Mouse (Mus musculus) left cerebral cortex, adult 8-10 months (tissue): ENCODE measurements around the gene Efna3. TPM values are rescaled to one million over a fixed set of nuclear protein-coding genes. Genes with fewer than 3 reads are reported as not detected.

ENCODE experiments used
- DNase-seq, 2 experiments: peaks; one replicate each; pipeline ENCODE4 v3.0.0; 2022; ENCODE audit warnings: low spot score in 2 of 2
- total RNA-seq, 4 experiments: library from RNA; stranded (reverse); gene quantifications; 2 replicates each; pipeline ENCODE4 v1.2.4; 2022

Efna3 gene
- 10 to 100 TPM; 50.1 to 61.2 (median 55.3) TPM for total RNA-seq

- DNase-seq, result peak; percentile 70 to 90
Observed at GRCm38 (mm10) chr3:89322514-89323165, at the start of gene Efna3. Gene Efna3 (minus strand): TSS chr3:89322965.

- no peak for DNase-seq
Observed at GRCm38 (mm10) chr3:89367338-89367737, 44.6 kb upstream of the Efna3 start.

DNA sequence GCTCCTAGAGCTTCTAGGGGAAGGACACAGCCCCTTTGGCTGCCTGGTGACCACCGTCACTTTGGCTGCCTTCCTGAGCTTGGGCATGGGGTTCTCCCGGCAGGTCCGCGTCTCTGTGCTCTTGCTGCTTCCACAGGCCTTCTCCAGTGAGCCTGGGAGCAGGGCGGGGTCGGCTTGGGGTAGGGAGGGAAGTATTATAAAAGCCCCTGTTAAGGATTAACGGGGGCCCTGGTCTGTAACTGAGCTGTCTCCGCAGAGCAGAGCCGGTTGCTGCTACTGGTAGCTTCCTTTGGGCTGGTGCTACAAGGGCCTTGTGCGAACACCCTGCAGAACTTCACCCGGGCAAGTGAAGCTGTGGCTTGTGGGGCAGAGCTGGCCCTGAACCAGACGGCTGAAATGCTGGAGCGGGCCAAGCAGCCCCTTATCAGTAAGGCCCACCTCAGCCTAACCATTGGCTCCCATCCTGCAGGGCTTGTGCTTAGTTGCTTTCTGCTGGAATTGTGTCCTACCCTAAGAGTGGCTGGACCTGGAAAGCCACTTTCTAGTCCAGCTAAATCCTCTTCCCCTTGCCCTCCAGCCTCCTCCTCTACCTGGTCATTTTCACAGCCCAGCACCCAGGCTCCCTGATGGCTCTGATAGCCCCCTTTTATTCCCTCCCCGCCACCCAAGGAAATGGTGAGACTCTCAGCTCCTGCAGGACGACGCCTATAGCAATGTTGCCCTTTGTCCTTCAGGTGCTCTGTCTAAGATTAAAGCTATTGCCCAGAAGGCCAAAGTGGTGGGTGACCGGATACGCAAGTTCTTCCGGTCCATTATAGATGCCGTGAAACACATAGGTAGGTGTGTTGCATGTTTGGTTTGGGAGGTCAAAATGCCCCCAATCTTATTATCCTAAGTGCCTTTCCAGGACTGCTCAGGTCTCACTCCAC lies 43.0 kb upstream of the Efna3 start:
- no peak for DNase-seq

DNA sequence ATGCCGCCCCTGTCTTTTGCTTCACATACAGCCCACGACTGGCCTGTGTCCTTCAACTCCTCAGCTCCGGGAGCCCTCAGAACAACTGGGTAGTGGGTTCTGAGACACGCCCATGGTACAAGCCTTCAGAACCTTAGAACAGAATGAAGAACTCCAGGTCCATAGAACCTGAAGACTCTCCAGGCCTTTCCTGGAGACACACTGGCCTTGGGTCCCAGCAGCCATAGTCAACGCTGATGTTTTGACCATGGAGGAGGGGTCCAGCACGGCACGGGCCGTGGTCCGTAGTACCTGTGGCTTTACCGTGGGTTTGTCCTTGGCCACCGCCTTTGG lies 42.4 kb upstream of the Efna3 start, which contains the start of gene Dcst1:
TSS of gene Dcst1 (minus strand) at position 101 of the 333 bp plus-strand sequence.
- DNase-seq, result no peak

GRCm38 (mm10) chr3:89364631-89365030 lies 41.9 kb upstream of the Efna3 start:
- DNase-seq, result no peak

- no peak for DNase-seq
Observed at GRCm38 (mm10) chr3:89361675-89362074, 38.9 kb upstream of the Efna3 start, which contains the start of gene Dcst2. Gene Dcst2 (plus strand): TSS chr3:89361975.

DNA sequence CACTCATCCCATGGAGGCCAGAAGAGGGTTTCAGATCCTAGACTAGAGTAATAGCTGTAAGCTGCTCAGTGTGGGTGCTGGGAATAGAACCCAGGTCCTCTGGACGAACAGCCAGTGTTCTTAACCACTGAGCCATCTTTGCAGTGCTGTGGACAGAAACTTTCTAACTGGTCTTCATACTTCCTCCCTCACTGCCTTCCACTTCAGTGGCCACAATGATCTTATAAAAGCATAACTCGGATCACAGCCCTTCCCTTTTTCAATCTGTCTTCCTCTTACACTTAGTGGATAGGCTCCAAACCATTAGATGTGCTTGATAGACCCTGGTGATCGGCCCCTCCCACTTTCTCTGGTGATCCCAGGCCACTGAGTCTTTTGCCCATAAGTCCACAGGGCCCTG lies 37.5 kb upstream of the Efna3 start:
- DNase-seq, result no peak

- DNase-seq, result no peak
Observed at GRCm38 (mm10) chr3:89359630-89360029, 36.9 kb upstream of the Efna3 start.

DNA sequence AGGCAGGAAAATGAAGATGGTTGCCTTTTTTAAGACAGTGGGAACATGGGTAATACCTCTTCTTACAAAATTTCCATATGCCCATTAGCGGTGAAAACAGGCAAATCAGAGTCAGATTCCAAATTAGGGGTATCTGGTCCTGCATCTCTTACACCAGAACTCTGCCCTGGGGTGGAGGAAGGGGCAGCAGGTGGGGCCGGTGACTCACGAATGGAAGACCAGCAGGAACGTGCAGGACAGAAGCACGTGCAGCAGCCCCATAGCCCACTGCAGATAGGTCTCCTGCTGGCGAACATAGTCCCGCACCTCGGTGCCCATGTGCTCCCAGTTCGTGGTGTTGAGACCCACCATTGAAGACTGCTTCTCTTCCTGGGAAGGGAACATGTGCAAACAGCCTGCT lies 33.3 kb upstream of the Efna3 start:
- DNase-seq, result no peak

DNA sequence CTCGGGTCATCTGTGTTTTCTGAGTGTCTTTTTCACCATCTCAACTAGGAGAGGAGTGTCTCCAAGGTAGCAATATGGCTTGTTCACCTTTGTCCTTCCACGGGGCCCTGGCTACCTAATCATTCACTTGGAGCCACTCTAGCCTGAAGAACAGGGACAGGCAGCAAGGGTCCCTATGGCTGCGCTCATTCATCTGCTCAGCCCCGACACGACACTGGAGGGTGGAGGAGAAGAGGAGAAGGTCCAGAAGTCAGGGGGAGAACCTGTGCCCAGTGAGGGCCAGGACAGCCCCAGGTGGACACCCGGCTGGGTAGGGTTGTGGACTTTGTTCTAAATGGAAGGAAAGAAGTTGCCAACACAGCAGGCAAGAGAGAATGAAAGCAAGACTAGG lies 32.7 kb upstream of the Efna3 start:
- DNase-seq, result no peak

DNA sequence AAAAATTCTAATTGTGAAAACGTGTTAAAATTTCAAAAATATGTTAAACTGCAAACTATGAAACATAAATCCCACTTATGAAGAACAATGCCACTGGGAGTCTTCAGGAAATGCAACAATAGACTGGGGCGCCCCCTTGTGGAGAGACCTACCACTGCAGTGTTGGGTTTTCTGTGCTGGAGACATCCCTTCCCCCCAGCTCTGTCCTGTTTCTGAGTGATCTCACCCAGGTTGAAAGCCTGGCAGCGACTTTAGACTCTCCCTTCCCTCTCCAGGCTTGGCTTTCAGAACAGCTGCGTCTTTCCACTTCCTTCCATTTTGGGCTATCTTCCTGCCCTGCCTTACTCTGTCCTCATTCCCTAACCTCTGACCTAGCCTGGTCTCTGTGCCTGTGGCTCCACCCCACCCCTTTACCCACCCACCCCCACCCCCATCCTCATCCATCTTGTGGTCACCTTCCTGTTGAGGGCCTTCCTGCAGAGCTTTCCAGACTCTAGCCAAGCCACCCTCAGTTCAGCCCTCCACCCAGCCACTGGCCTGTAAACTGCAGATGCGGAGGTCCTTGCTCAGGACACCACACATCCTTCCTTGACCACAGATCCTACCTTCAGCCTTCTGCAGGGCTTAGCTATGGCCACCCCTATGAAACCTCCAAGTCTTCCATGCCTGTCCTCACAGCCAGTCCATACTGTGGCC lies 32.2 kb upstream of the Efna3 start:
- DNase-seq, result peak; percentile 73 to 83

- DNase-seq, result no peak
Observed at GRCm38 (mm10) chr3:89351271-89351670, 28.5 kb upstream of the Efna3 start.

DNA sequence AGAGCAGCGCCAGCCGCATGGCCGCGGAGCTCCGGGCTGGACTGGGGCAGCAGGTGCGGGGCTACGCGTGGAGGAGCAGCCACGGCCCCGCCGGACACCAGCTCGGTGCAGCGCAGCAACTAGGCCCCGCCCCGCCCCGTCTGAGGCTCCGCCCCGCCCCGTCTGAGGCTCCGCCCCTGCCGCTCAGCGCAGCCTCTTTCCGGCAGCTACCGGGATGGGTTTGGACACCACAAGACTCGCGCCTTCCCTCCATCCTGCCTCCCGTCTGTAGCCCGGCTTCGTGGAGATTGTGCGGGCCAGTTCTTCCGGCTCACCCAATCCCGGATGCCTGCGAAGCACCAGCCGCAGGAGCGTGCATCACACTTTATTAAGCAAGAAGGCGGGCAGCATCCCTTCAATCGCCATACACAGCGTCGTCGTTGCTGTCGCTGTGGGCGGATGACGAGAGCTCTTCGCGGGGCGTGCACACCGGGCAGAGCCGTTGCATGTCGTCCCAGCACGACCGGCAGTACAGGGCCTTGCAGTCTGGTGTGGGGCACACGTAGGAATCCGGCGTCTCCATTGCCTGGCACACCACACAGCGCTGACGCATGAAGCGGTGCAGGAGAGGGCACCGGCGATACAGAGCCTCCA lies 27.2 kb upstream of the Efna3 start, which contains the start of gene Adam15:
TSS of gene Adam15 (minus strand) at position 128 of the 633 bp plus-strand sequence.
- peak; percentile 84 to 88 for DNase-seq

GRCm38 (mm10) chr3:89348911-89349868 lies 26.4 kb upstream of the Efna3 start:
- DNase-seq, result no peak

DNA sequence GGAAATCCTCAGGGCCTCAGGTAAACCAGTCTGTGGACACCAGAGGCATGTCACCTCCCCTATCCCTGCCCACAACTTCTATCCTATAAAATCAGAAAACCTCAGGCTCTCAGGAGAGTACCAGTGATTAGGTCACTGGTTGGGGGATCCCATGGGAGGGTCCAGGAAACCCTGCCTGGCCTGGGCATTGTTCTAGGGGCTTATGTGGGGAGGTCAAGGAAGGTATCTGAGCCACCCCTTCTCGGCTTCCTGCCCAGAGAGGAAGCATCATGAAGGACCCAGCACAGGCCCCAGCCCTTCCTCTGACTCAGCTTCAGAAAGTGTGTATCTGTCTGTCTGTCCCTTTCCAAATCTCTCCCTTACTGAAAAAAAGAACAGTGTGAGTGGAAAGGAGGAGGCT lies 25.2 kb upstream of the Efna3 start:
- DNase-seq, result no peak

- DNase-seq, result no peak
Observed at GRCm38 (mm10) chr3:89346815-89347540, 24.2 kb upstream of the Efna3 start.

DNA sequence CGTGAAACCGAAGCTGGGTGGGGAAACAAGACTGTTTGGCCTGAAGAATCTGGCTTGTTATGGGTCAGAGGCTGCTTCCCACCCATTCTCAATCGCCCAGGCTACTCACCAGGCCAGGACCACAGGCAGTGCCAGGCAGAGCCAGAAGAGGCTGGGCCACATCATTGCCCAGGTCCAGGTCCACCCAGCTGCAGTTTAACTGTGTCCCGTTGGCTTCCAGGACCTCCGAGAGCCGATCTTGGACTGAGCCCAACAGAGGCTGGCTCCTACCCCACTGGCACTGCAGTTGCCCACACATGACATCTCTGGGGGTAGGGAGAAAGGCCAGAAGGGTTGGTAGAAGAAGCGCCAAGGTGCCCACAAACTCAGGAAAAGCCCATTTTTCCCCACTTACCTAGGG lies 20.5 kb upstream of the Efna3 start:
- no peak for DNase-seq

DNA sequence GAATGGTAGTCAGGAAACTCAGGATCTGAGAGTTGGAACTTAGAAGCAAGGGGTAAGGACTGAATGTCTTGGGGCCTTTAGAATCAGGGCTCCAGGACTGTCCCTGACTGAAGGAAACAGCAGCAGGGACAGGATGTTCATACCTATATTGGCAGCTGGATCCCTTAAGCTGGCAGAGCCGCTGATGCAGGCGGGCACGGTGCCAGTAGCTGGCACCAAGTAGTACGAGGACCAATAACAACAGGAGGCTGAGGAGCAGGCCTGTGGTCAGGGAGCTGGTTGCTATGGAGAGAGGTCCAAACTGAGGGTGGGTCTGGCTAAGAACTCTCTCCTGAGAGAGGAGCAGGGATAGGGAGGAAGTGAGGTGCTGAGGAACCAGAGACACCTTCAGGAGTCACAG lies 19.0 kb upstream of the Efna3 start:
- DNase-seq, result no peak

- peak in 1 of 2 experiments; percentile 30 for DNase-seq
Observed at GRCm38 (mm10) chr3:89340465-89340864, 17.7 kb upstream of the Efna3 start.

DNA sequence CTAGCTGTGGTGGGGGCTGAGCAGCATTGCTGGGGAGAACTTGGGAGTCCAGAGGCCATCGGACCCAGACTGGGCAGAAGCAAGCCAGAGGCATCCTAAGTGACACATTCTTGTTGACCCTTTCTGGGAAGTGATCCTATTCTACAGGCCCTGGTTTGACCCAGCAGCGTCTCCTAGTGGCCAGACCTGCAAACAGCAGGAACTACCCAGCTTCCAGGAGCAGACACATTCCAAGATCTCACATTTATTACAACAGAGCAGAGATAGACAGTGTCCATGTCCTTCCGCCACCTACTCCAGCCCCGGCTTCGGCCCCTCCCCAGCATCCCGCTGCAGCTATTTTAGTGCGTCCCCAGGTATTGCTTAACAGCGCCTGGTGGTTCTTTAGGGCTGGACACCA lies 16.7 kb upstream of the Efna3 start:
- peak; percentile 51 to 69 for DNase-seq
